Mouse (Mus musculus): ENCODE results near the gene Map4k3.

The Map4k3 gene

GRCm38 (mm10) chr17:80729080-80729749 lies 930 bp upstream of the Map4k3 start:
- DNase-seq, result no peak

GRCm38 (mm10) chr17:80727341-80727951 lies 839 bp downstream of the Map4k3 start:
- peak; percentile 42 for DNase-seq

GRCm38 (mm10) chr17:80726821-80727220 lies 1.5 kb downstream of the Map4k3 start:
- DNase-seq, result no peak

GRCm38 (mm10) chr17:80723092-80723491 lies 5.2 kb downstream of the Map4k3 start:
- no peak for DNase-seq

- no peak for DNase-seq
Measured at GRCm38 (mm10) chr17:80721670-80722069, 6.6 kb downstream of the Map4k3 start.

GRCm38 (mm10) chr17:80719309-80719708 lies 9.0 kb downstream of the Map4k3 start:
- no peak for DNase-seq

GRCm38 (mm10) chr17:80718243-80718642 lies 10.0 kb downstream of the Map4k3 start:
- no peak for DNase-seq

GRCm38 (mm10) chr17:80713588-80713987 lies 14.7 kb downstream of the Map4k3 start:
- DNase-seq, result no peak

GRCm38 (mm10) chr17:80709921-80710838 lies 18.1 kb downstream of the Map4k3 start:
- DNase-seq, result peak; percentile 72

- no peak for DNase-seq
Measured at GRCm38 (mm10) chr17:80708803-80709202, 19.5 kb downstream of the Map4k3 start.

GRCm38 (mm10) chr17:80707176-80707575 lies 21.1 kb downstream of the Map4k3 start:
- peak; percentile 76 for DNase-seq

GRCm38 (mm10) chr17:80706608-80707007 lies 21.7 kb downstream of the Map4k3 start:
- no peak for DNase-seq

GRCm38 (mm10) chr17:80701687-80702086 lies 26.6 kb downstream of the Map4k3 start:
- no peak for DNase-seq

- DNase-seq, result no peak
Measured at GRCm38 (mm10) chr17:80698930-80699329, 29.4 kb downstream of the Map4k3 start.

GRCm38 (mm10) chr17:80698191-80698901 lies 29.9 kb downstream of the Map4k3 start:
- no peak for DNase-seq

GRCm38 (mm10) chr17:80696956-80697355 lies 31.3 kb downstream of the Map4k3 start:
- DNase-seq, result no peak

- no peak for DNase-seq
Measured at GRCm38 (mm10) chr17:80696210-80696609, 32.1 kb downstream of the Map4k3 start.

- DNase-seq, result no peak
Measured at GRCm38 (mm10) chr17:80693707-80694106, 34.6 kb downstream of the Map4k3 start.

- DNase-seq, result no peak
Measured at GRCm38 (mm10) chr17:80692183-80692582, 36.1 kb downstream of the Map4k3 start.

- DNase-seq, result no peak
Measured at GRCm38 (mm10) chr17:80688701-80689100, 39.6 kb downstream of the Map4k3 start.

- no peak for DNase-seq
Measured at GRCm38 (mm10) chr17:80686066-80686465, 42.2 kb downstream of the Map4k3 start.

- no peak for DNase-seq
Measured at GRCm38 (mm10) chr17:80683821-80684576, 44.3 kb downstream of the Map4k3 start.

All from layer of hippocampus, adult 9-11 months (tissue).